Mouse (Mus musculus) ovary, postnatal 10 days (tissue): ENCODE results near the gene Polr3g.
"Not testable (repeated sequence)": the region's sequence is repeated elsewhere in the genome, so short reads cannot be mapped to it uniquely, and the experiment has no call there.

Source experiments
- DNase-seq: peaks from one replicate; pipeline ENCODE4 v3.0.0; 2022; ENCODE audit warnings: low spot score

The Polr3g gene

DNA sequence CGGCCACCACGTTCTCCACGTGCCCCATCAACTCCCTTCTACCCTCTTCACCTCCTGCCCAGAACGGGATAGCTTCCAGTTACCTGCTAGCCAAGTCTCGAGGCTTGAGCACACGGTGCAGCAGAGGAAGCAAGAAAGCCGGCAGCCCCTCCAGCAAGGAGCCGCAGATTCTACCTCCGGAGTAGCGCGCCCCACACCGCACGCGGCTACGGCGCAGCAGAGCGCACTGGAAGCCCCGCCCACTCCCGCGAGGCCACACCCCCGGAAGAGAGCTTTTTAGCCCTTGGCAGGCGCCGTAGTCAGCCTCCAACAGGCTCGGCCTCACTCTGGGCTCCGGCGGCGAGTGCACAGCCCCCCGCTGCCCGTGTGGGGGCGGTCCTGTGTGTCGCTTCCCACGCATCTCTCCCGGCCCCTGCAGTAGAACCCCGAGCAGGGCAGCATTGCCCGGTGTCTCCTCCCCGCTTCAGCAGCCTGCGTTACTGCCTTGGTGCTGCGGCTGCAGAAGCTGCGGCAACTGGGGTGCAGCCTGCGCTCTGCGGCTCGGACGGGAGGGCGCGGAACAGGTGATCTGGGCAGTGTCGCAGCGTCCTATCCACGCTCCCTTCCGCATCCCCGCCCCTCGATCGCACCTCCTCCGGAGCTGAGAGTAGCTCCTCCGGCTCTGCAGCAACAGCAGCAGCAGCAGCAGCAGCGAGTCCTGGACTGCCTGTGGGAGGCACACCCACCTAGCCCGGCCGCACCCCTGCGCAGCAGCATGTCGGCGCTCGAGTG, at the start of gene Polr3g, which contains the start of gene Mblac2:
Polr3g (minus strand) TSS at position 239 of the 771 bp plus-strand sequence.
Mblac2 (plus strand) TSS at position 567 of the 771 bp plus-strand sequence.
- DNase-seq, result peak; percentile 88

DNA sequence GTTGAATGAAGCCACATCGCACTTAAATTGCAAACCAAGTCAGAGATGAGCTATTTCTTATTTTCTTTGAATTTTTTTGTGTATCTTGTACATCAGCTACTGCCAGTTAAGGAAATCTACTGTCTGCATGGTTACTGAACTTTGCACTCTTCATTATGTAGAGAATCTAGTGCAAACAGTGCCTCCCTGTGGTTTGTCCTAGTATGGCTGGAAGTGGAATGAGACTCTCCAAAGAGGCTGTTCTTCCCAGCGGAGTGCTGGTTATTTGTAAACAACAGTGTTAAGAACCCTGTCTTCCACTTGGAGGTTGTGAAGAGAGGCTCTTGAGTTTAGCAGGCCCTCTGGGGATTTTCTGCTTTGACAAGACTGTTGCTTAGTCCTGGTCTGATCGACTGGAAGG, 49.6 kb upstream of the Polr3g start:
- DNase-seq, result no peak

DNA sequence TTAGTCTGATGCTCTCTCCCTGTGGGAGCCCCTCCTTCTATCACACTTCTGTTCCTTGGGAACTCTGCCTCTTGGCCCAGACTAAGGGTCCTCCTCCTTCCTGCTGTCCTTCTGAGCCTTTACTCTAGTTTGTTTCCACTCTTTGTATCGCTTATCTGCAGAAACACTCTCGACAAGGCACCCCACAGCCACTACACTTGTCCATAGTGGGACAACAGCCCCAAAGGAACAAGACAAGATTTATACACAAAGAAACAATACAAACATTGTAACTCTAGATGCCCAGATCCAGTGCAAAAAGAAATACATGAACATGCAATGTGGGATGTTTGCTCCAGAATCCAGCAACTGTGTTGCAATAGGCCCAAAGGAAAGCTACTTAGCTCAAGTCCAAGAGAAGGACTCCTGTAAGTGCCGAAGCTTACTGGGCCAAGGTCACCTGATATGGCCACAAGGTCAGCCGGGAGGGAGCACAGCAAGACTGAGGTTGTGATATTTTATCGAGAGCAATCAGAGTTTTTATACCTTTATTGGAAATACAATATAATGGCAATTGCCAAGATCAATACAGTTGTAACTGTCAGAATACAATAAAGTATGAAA, 46.3 kb upstream of the Polr3g start:
- DNase-seq, result no peak

DNA sequence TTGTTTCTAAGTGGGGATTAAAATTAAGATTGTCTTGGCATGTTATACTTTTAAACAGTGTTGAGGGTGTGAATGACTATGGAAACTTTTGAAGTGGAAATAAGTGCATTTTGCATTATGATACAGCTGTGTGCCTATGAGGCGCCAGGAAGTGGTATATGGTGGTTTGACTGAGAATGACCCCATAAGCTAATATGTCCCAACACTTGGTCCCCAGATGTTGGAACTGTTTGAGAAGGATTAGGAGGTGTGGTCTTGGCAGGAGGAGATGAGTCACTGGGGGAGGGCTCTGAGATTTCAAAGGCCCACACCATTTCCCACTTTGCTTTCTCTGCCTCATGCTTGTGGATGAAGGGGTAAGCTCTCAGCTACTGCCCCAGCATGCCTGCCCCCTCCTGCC, 44.5 kb upstream of the Polr3g start:
- no peak for DNase-seq

DNA sequence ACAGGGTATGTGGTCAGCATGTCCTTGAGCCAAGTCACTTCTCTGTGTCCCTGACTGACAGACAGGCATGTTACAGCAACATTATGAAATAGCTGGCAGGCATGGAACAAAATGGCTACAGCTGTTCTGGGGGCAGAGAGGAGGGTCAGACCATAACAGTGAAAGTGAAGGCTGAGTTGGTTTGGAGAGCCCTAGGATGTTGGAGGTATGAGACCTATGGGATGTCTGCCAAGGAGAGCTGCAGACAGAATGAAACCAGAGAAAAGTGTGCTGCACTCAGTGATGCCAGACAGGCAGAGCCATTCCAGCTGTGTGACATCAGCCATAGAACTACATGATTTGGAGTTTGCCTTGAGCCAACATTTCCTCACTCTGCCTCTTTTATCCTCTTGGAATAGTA, 44.1 kb upstream of the Polr3g start:
- no peak for DNase-seq

DNA sequence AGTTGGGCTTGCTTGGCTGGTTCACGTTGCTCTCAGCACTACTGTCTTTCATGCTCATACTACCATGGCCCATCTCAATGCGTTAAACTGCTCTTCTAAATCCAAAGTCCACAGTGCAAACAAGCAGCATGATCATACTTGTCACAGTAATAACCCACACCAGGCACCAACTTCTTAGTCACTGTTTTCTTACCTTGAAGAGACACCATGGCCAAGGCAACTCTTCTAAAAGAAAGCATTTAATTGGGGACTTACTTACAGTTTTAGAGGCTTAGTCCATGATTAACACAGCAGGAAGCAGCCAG, 33.2 kb upstream of the Polr3g start:
- DNase-seq, result no peak

DNA sequence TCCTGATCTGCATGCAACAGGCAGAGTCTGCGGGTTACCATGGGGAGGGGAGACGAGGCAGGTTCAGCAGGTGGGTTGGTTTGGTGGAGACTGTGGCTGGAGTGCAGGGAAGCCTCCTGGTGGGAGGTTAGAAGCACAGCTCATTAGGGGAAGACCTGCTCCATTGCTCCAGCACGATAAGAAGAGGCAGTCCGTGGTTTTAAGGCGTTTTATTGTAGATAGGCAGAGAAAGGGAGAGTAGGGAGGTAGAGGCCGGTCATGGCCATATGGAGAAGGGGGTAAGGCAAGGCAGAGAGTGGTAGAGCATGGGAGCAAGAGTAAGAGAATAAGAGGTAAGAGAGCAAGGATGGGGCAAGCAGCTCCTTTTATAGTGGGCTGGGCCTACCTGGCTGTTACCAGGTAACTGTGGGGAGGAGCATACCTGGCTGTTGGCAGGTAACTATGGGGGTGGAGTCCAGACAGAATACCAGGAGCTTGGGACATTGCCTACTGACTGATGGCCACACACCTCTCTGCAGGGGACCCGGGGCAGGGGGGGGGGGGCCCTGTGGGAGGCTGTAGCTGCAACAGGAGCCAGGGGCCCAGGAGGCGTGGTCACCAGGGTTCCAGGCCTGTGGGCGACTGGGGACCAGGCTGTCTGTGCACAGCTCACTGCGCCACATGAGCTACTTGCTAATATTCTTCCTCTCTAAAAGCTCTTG, 32.7 kb upstream of the Polr3g start:
- no peak for DNase-seq

DNA sequence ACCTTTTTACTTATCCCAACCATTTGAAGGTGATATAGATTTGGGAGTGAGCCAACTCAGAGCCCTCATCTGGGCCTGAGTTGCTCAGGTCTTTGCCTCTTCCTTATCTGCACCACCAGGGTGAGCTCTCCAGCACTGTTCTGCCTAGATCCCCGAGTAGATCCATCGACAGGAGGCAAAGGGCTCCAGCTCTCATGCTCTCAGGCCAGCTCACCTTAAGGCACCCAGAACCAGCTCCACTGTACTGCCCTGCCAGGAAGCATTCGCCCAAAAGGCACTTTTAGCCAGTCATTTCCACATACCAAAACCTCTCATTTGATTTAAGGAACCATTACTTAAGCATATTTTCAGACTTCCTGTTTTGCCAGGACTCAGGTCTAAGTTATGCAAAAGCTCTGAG, 30.1 kb upstream of the Polr3g start:
- DNase-seq, result no peak

DNA sequence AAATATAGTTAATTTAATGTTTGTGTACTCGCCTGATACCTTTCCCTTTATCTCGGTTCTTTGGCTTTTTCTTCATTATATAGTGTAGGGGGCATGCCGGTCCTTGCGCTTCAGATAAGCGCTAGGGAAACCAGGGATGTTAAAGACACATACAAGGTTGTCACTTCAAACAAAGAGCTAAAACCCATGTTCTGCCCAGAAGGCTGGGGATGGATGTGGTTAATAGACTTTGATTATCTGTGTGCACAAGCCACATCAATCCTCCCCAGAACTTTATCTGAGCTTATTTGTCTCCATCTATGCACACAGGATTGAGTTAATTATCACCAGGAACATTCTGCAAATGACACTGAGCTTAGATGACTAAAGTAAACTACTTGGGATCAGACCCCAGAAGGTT, 25.8 kb upstream of the Polr3g start:
- no peak for DNase-seq

DNA sequence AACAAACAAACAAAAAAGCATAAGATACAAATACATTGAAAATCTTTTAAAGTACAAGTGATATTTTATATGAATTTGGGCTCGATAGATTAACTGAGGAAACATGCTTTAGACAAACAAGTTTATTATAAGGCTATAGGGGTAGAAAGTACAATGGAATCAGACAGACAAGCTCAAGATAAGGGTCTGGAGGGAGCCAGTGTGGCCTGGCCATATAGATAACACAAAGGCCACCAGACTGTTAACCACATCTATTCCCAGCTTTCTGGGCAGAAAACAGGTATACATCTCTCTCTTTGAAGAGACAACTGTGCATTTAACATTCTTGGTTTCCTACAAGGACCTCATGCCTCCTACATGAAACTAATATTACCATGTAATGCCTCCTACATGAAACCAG, 19.5 kb upstream of the Polr3g start:
- no peak for DNase-seq

DNA sequence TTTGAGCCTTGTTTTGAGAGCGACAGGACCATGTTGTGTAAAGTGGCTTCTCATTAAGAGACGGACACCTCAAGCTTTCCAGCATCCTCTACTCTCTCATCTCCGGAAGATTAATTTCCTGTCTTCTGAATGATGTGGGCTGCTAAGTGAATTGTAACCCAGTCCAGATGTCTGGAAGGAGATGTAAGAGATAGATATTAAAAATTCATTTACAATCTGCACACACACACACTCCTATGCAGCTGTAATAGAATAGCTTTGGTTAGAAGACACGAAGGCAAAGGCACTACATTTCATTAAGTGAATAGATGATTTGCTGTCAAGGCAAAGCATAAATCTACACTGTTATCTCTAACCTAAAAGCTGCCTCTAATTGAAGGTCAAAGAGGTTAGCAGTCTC, 18.3 kb upstream of the Polr3g start:
- DNase-seq, result no peak

DNA sequence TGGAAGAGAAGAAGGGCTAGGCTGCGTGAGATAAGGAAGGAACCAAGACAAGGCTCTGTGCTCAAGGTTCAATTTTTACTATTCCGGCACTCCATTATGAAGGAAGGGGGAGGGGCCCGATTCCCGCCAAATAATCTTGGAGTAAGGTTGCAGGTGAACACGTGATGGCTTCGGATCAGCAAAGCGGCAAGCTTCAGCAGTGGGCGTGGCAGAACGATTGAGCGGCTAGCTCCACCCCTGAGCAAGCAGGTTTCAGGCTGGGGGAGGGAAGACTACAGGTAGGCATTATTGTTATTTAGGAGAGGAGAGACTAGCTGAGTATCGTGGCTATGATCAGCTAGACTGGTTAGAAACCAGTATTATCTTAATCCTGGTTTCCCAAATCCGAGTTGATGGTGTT, 17.3 kb upstream of the Polr3g start:
- DNase-seq, result not testable (repeated sequence)

DNA sequence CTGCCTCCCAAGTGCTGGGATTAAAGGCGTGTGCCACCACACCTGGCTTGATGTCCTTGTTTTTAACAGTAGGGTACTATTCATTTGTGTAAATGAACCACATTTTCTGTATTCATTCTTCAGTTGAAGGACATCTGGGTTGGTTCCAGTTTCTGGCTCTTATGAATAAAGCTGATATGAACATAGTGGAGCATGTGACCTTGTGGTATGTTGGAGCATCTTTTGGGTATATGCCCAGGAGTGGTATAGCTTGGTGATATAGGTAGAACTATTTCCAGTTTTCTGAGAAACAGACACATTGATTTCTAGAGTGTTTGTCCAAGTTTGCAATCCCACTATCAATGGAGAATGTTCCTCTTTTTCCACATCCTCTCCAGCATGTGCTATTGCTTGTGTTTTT, 3.1 kb upstream of the Polr3g start:
- no peak for DNase-seq

DNA sequence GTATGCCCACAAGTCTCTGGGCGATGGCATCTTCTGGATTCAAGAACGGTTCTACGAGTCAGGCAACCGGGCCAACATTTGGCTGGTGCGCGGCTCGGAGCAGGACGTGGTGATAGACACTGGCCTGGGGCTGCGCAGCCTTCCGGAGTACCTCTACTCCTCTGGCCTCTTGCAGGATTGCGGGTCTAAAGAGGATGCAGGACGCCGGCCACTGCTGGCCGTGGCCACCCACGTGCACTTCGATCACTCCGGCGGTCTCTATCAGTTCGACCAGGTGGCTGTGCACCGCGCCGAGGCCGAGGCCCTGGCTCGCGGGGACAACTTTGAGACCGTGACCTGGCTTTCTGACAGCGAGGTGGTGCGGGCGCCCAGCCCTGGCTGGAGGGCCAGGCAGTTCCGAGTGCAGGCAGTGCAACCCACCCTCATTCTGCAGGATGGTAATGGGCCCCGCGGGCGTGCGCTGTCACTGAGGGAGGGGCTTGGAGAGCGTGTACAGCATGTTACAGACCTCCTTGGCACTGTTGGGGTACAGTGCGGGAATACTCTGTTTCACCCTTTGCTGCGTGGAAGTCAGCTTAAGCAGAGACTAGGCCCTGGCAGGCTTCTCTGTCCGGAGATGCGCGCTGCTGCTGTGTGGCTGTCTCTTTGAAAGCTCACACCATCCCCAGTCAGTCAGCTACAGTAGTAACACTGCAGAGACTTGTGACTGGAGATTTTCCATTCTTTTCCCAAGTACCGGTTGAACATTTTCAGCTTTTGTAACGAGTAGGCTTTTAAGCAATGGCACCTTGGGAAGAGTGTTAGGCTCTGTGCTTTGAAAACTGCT, 946 bp upstream of the Polr3g start:
- no peak for DNase-seq

DNA sequence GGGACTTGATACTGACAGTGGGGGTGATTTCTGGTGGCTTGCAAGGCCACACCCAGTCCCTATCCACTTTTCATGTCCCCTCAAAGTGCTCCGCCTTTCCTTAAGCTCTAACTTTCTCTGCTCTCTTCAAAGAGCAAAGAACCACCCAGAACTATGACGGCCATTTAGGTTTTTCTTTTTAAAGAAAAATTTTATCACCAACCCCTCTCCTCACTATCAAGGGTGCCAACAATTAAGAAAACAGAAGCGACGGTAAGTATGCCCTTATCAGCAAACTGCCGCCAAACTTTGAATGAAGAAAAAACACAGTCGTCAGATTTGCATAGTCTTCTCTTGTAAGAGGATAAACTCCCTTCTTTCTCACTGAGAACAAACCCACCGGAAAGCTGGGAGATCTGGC, 547 bp downstream of the Polr3g start:
- DNase-seq, result no peak

DNA sequence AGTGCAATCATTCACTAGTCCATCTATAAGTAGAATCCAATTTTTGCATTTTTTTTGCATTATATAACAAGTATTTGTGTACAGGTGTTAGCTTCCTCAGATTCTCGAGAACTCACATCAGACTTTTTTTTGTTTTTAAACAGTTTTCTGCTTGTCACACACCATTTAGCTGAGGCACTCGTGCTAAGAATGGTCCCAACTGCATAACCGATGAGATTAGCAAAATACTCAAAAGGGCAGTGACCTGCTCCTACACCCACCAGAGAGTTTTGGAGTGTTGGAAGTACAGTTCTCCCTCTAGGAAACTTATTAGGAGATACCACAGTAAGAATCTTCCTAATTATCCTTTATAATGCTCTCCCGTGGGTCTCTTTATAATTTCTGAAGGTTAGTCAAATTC, 1.0 kb downstream of the Polr3g start:
- no peak for DNase-seq

DNA sequence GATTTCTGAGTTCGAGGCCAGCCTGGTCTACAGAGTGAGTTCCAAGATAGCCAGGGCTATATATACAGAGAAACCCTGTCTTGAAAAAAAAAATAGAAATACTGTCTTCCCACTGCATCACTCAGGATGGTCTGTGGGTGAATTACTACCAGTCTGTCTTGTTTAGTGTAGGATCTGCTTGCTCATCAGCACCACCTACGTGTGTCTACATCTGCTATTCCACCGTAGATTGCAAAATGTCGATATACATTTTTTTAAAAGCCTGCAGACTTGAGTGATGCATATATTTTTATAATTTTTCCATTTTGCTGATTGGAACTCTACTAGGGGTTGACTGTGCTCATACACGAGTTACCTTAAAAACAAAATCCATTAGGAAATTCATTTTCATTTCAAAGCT, 4.5 kb downstream of the Polr3g start:
- DNase-seq, result no peak

DNA sequence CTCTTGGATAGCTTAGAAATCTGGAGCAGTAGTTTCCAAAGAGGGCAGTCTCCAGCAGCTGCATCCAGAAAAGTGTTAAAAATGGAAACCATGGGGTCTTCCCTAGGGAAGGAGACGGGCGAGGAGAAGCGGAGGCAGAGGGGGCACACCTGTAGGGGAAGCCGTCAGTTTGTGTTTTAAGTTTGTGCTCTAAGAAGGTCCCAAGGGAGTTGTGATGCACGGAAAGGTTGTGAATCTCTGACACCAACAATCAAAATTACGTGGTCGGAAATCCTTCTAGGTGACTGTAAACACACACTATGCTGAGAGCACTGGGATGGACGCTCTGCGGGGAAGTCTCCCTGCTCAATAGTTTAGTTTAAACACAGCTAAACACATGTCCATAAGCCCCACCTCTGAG, 7.2 kb downstream of the Polr3g start:
- DNase-seq, result no peak

DNA sequence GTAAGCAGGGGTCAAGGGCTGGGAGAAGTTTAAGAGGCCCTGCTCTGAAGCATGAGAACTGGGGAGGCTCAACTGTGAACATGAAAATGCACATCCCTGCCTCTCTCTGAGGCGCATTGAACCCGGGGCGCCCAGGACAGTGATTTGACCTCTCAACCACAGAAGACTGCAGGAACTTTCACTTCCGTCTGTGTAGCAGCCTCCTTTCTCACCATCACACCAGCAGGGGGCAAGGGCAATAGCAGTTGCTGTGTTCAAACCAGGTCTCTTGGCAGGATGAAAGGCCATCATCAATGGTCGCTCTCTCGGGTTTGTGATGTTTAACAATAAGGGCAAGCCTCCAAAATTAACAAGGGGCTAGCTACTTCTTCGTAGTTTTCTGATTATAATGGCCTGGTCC, 7.7 kb downstream of the Polr3g start:
- no peak for DNase-seq

DNA sequence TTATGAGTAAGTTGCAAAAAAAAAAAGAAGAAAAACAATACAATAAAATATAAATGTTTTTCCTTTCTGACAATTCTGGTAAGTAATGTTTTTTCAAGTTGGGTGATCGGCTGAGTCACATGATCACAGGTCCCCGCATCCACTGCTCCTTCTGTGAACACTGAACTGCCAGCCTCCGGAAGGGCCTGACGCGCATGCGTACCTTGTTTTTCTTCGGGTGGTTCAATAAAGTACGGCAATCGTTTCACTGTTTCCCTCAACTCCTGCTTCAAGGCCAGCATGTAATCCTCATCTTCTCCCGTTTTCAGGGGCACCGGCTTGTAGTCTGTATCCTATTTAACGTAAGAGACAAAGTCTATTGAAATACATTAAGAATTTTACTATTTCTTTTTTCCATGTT, 16.4 kb downstream of the Polr3g start:
- no peak for DNase-seq

DNA sequence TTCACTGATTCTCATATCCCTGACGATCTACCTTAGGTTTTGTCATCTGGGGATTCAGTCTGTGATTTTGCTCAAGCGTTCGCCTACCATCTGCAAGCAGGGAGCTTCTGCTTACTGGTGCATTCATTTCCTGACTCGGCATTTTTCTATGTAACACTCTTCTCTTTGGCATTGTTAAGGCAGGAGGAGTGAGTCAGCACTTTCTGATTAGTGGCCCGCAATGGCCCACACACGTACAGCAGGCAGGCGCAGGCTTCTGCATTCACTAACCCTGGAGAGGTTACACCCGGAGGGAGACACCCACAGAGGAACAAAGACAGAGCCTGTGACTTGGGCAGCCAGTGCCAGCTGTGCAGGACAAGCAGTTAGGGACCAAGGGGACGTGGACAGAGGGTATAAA, 19.2 kb downstream of the Polr3g start:
- no peak for DNase-seq

DNA sequence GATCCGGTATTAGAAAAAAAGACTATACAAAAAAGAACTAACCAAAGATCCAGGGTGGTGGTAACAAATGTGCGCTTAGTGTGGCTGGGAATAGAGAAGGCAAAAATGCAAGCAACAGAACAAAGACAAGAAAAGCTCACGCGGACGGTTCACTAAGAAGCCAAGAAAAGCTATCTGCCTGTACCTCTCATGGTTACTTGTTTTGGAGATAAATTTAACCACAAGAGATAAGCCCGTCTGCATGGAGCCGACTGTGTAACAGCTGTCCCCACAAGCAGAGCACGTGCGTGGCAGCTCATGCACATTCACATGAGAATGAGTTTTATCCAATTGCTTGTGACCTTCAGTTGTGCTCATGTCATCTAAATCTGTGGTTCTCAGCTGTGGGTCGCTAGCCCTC, 20.3 kb downstream of the Polr3g start:
- DNase-seq, result no peak

DNA sequence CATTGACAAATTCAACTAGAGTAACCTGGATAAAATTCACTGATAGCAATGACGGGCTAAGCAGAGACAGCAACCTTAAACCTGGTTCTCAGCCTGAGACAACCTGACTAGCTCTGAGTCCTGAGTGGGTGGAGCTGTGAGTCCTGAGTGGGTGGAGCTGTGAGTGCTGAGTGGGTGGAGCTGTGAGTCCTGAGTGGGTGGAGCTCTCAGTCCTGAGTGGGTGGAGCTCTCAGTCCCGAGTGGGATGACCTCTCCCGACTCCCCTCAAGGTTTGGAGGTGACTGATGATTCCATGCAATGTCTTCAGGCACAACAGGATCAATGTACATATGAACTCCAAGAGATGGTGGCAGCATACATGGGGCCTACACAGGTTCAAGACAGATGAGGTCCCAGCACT, 21.2 kb downstream of the Polr3g start:
- no peak for DNase-seq
